Comparison of ENCODE assay signal across 7 mouse cellular contexts in genomic region chr6:125377582-125378451, GRCm38 (mm10). TPM values are rescaled to one million over a fixed set of nuclear protein-coding genes. Genes with fewer than 3 reads are reported as not detected.
A peak's percentile ranks its signal among the peaks of the same experiment; 100 is the strongest.
DNase-seq lines count a peak whose midpoint lies in the region; ATAC-seq and TF ChIP-seq lines count a peak whose summit lies in the region.

No protein-coding gene starts in this region.

- H3K9me3 ChIP-seq in lung, embryonic 15.5 days: no peaks in the 10 kb centered on the region

- H3K36me3 ChIP-seq in kidney, adult 2 months (ENCODE audit: control insufficient read depth, insufficient read depth, low read length): no peaks in the 10 kb centered on the region
- H3K36me3 ChIP-seq in lung, embryonic 15.5 days: no peaks in the 10 kb centered on the region

- no peaks in the 10 kb centered on the region for H3K27me3 ChIP-seq in kidney, adult 2 months (replicated peaks; ENCODE audit: control insufficient read depth, insufficient read depth, low read length)
- H3K27me3 ChIP-seq in lung, embryonic 15.5 days: peaks cover 55% of the 10 kb centered on the region

- peak; percentile 94 for DNase-seq in ES-CJ7 (ENCODE audit: low read depth, low spot score)
- peak; percentile 95 for DNase-seq in ZHBTc4 (ENCODE audit: low read depth, low spot score)
- peak; percentile 58 for DNase-seq in gastrocnemius, postnatal 25 days
- peak; percentile 96 for DNase-seq in kidney, adult 2 months
- peak; percentile 86 for DNase-seq in thymus, postnatal 0 days (ENCODE audit: low spot score)
- DNase-seq in cerebellum, postnatal 4 days (ENCODE audit: low spot score in 2 of 2): no peak

- ATAC-seq in lung, embryonic 15.5 days (ENCODE audit: borderline replicate concordance, extremely low read depth, low FRiP score, low TSS enrichment): peak; percentile 66

- 29% methylated on average over 16 of the region's 16 CpGs for WGBS in kidney, adult 2 months
- WGBS in lung, embryonic 15.5 days: 33% methylated on average over 16 of the region's 16 CpGs

- H3K27ac ChIP-seq in kidney, adult 2 months (ENCODE audit: insufficient read depth, low read depth, low read length): peak overlapping the region; percentile 36
- no peak overlapping the region; the same call in 1 of the 2 replicates for H3K27ac ChIP-seq in lung, embryonic 15.5 days

- H3K4me2 ChIP-seq in lung, embryonic 15.5 days: peak overlapping the region; percentile 22; the same call in 1 of the 2 replicates

- peaks cover 11% of the 10 kb centered on the region for H3K4me1 ChIP-seq in kidney, adult 2 months (ENCODE audit: control insufficient read depth, insufficient read depth, low read length)
- H3K4me1 ChIP-seq in lung, embryonic 15.5 days: peaks cover 32% of the 10 kb centered on the region

- H3K9ac ChIP-seq in lung, embryonic 15.5 days: no peak overlapping the region

- H3K4me3 ChIP-seq in kidney, adult 2 months (ENCODE audit: insufficient read depth, low read depth, low read length): no peak overlapping the region
- H3K4me3 ChIP-seq in lung, embryonic 15.5 days: no peak overlapping the region

- no peak for TF ChIP-seq CTCF in kidney, adult 2 months (conservative IDR thresholded peaks at IDR 0.05; ENCODE audit: insufficient read depth, insufficient read length, low read depth, low read length)

- no peak for TF ChIP-seq POLR2A in kidney, adult 2 months (IDR thresholded peaks at IDR 0.05; ENCODE audit: low read depth, low read length)

RNA-seq across cellular contexts. Expression of gene Plekhg6, which starts 2.8 kb away (rescaled TPM):
- total RNA-seq in gastrocnemius, postnatal 25 days (2021): not detected
- polyA plus RNA-seq in kidney, adult 2 months (2012; rRNA removed): 6.1 and 7.1 TPM in 2 replicates
- polyA plus RNA-seq in lung, embryonic 15.5 days (2015; fragmentation: Nextera tagmentation; extraction: Ambion mirVana): 0.31 and 0.36 TPM in 2 replicates
- polyA plus RNA-seq in thymus, postnatal 0 days (2015; fragmentation: Nextera tagmentation; extraction: Ambion mirVana): 1.0 and 1.2 TPM in 2 replicates

RNA-seq across cellular contexts. Expression of gene Tnfrsf1a, which starts 28.7 kb away (rescaled TPM):
- 10 to 100 TPM; 26.7 to 33.7 TPM for total RNA-seq in gastrocnemius, postnatal 25 days (2021)
- 98.6 and 109 TPM in 2 replicates for polyA plus RNA-seq in kidney, adult 2 months (2012; rRNA removed)
- 88.3 and 101 TPM in 2 replicates for polyA plus RNA-seq in lung, embryonic 15.5 days (2015; fragmentation: Nextera tagmentation; extraction: Ambion mirVana)
- 67.3 and 67.9 TPM in 2 replicates for polyA plus RNA-seq in thymus, postnatal 0 days (2015; fragmentation: Nextera tagmentation; extraction: Ambion mirVana)

RNA-seq across cellular contexts. Expression of gene Scnn1a, which starts 57.4 kb away (rescaled TPM):
- total RNA-seq in gastrocnemius, postnatal 25 days (2021): under 1 TPM; 0.10 to 0.19 TPM
- 83.5 and 89.5 TPM in 2 replicates for polyA plus RNA-seq in kidney, adult 2 months (2012; rRNA removed)
- 5.0 and 5.8 TPM in 2 replicates for polyA plus RNA-seq in lung, embryonic 15.5 days (2015; fragmentation: Nextera tagmentation; extraction: Ambion mirVana)
- polyA plus RNA-seq in thymus, postnatal 0 days (2015; fragmentation: Nextera tagmentation; extraction: Ambion mirVana): 9.0 and 9.5 TPM in 2 replicates

Comparison
In these comparisons a context has a peak if more than half of its experiments do, and no peak if none do; other contexts are left out.
1. DNase-seq: peak in ES-CJ7 (single experiment), ZHBTc4 (single experiment), gastrocnemius, postnatal 25 days (single experiment), kidney, adult 2 months (single experiment) and thymus, postnatal 0 days (single experiment); none in cerebellum, postnatal 4 days (0 of 2).